Mouse (Mus musculus) MN1 (cell line): Measurements from ENCODE around the gene Spa17.

Experiments used
- DNase-seq: peaks from one replicate; pipeline ENCODE4 v3.0.0-alpha.2; 2016; ENCODE audit warnings: low spot score

The Spa17 gene

GRCm38 (mm10) chr9:37613182-37613910 is at the start of gene Spa17:
Spa17 (minus strand) TSS chr9:37613722.
- DNase-seq: peak; percentile 88

DNA sequence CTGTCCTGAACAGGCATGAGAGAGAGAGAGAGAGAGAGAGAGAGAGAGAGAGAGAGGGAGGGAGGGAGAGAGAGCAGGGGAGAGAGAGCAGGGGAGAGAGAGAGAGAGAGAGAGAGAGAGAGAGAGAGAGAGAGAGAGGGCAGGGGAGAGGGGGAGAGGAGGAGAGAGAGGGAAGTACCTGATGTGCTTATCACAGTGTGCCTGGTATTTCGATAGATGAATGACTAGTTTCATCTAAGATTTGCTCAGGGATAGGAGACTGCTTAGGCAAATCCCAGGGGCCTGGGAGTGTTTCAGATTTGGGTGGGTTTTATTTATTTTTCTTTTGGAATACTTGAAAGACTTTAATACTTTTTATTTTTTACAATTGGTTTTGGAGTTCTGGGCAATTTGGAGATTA is 49.7 kb upstream of the Spa17 start:
- no peak for DNase-seq

DNA sequence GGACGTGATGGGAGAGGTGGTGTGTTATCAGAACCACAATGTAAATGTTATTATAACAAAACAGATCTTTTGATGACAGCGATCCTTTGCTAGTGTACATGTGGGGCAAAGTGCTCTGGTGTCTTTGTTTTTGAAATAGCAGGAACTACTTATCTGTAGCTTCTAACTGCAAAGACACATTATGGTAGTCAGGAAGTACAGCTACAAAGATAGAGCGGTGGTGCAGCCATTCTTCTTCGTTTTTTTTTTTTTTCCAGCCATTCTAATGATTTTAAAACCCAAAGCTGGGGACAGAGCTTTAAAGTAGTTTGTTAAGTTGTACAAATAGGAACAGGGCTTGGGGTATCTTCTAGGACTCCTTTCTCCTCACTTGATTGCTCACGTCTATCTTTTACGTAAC is 45.9 kb upstream of the Spa17 start:
- DNase-seq: no peak

DNA sequence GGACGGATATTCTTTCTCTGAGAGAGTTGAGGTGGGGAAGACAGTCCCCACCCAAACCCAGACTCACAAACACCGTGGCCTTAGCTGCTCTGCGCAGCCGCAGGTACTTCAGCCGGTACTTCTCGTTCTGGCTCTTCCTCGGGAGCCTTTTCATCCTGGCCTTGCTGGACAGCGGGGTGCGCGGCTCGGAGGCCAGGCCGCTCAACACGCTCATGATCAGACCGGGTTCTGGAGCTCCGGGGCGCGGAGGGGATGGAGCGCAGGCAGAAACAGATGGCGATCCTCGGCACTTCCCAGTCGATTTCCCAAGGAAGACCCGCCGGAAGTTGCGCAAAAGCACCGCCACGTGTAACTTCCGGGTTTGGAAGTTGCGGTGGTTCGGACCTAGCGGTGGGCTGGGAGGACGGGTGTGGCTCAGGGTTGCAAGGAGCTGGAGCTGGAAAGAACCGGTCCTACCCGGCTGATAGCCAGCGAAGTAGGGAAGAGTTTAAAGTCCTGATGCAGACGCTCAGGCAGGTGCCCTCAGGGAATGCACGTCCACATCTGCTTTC is 43.5 kb upstream of the Spa17 start, which contains the start of gene Tbrg1:
Gene Tbrg1, minus strand, starts transcription at position 382 of the 551 bp plus-strand sequence.
- DNase-seq: peak; percentile 85

- no peak for DNase-seq
Observed at GRCm38 (mm10) chr9:37656439-37656881, 42.9 kb upstream of the Spa17 start.

- DNase-seq: no peak
Observed at GRCm38 (mm10) chr9:37655961-37656360, 42.4 kb upstream of the Spa17 start.

DNA sequence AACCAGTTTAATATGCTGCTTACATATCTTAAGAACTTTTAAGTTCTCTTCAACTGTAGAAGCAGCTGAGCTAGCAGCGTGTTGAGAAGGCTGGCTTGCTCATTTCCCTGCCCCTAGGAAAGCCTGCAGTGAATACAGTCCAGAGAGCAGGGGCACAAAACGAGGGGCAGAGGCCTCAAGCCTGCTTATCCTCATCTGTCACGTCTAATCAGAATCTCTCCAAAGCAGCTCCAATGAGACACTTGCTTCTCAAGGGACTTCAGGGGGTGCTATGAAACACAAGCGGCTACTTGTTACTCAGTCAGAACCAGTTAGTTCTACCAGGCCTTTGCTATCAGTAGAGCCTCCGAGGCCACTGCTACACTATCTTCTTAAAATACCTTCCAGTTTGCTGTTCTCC is 40.3 kb upstream of the Spa17 start:
- DNase-seq: no peak

- no peak for DNase-seq
Observed at GRCm38 (mm10) chr9:37650639-37651038, 37.1 kb upstream of the Spa17 start.

DNA sequence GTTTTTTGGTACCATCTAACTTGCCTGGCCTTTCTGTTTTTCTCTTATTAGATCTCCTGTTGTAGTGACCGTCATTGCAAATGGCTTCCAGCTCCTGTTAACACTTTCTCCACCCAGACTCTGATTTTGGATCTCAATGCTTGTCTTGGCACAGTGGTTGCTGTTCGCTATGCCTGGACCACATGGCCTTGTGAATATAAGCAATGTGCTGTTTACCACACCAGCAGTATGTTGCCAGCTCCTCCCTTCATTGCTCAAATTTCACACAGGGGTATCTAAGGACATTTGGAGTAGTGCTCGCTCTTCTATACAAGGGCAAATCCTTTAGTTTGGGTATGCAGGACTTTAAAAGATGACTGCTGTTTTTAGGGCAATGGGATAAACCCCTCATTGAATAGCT is 32.7 kb upstream of the Spa17 start:
- DNase-seq: no peak

DNA sequence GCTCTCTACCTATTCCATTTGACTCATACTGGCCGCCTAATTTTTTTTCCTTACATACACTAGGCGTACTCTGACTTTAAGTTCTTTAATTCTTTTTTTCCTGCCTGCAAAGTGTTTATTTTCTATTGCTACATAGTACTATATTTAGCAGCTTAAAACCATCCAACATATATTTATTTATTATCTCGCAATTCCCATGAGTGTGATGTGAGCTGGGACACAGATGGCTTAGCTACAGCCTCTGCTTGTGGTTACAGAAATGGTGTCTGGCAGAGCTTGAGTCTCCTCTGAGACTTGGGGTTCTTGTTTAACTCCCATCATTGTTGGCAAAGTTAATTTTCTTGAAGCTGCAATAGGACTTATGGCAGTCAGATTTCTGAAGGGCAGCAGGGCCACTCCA is 25.2 kb upstream of the Spa17 start:
- DNase-seq: no peak

GRCm38 (mm10) chr9:37636800-37637542 is 23.4 kb upstream of the Spa17 start:
- no peak for DNase-seq

DNA sequence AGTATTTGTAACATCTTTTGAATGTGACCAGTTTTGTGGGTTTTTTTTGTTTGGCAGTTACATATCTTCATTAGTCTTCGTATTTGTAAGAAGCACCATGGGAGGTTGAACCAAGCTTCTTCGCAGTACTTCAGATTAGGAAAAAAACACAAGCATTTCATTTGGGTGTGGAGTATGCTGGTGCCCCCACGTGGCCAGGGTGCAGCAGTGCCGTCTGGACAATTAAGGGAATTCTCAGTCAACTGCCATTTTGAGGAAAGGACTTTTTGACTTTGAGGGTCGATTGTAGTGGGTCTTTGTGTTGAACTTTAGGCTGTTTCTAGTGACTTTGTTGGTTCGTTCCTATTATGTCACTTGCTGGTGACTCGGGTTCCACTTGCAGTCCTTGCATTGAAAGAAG is 22.8 kb upstream of the Spa17 start:
- DNase-seq: peak; percentile 20

- DNase-seq: no peak
Observed at GRCm38 (mm10) chr9:37634269-37634668, 20.7 kb upstream of the Spa17 start.

DNA sequence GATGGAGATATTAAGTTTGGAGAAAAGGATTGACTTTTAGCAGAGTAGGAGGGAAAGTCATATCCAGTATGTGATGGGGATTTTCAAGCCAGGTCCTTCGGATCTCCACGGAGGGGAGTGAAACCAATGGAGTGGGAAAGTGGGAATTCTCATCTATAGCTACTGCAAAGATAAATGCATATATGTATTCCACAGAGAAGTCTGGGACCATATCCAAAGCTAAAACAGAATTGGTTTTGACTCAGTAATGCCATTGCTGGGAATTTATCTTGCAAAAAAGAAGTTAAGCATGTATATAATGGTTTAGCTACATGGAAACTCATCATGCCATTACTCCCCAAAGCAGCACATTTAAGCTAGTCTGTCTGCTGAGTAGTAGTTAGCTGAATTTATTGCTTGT is 18.8 kb upstream of the Spa17 start:
- DNase-seq: no peak

GRCm38 (mm10) chr9:37629941-37630340 is 16.4 kb upstream of the Spa17 start:
- no peak for DNase-seq

DNA sequence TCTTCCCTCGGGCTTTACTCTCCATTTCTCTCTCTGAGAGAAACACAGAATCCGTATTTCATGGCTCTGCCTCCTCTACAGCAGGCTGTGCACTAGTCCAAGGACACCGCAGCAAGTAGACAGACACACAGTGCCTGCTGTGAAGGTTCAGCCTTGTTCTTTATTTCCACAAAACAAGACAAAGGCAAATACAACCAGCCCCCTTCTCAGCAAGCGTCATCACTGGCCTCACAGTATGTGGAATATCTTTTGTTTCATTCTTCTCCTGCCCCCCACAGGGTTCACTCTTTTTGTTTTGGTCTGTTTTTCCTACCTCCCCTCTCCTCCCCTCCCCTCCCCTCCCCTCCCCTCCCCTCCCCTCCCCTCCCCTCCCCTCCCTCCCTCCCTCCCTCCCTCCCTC is 15.1 kb upstream of the Spa17 start:
- DNase-seq: no peak

DNA sequence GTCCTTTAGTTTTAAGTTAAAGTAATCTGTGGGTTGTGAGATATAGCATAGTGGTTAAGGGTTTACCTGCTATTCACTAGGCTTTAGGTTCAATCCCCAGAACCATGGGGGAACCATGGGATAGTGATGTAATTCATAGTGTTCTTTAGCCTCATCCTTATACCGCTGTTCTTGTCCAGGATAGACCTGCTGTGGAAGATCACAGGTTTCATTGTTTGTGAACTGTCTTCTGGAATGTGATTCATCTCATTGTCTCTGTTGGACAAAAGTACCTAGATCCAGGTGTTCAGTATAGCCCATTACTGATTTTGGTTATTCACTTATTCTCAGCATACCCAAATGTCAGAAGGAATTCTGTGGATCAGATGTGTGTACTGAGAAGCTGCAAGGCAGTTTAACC is 13.7 kb upstream of the Spa17 start:
- no peak for DNase-seq

DNA sequence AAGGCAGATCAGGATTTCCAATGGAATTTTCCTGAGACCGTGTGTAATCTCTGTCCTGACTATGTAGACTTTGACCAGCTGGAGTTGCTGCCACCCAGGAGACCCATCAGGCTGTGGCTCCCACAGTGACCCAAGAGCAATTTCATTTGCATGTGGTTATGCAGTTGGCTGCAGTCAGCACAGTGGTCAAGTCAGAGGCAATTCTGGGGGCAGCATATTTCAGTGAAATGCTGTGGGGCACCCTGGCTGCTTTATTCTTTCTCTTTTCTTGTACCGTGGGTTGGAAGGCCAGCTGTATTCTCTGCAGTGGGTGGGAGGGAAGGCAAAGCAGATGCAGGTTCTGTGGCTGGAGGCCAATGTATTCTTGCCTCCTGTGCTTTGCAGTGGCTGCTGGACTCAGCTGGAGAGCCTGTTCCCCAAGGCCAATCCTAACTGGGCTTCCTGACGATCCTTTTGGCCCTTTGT is 12.6 kb upstream of the Spa17 start:
- no peak for DNase-seq

DNA sequence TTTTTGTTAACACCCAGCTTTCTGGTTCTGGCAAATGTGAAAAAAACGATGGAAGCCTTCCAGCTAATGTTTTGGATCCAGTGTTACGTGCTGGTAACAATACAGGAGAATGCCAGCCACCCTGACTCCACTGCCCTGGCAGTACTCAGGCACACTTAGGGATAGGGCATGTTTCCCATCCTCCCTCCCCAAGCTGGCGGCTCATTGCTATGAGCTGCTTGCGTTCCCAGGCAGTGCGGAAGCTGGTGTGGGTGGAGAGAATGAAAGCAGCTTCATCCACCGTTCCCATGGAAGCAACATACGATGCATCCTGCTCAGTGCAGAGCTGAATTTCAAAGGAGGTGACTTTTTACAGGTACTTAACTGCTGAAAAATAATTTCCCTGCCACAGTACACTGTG is 12.1 kb upstream of the Spa17 start:
- DNase-seq: no peak

GRCm38 (mm10) chr9:37625129-37625528 is 11.6 kb upstream of the Spa17 start:
- no peak for DNase-seq

- no peak for DNase-seq
Observed at GRCm38 (mm10) chr9:37624502-37624901, 11.0 kb upstream of the Spa17 start.

DNA sequence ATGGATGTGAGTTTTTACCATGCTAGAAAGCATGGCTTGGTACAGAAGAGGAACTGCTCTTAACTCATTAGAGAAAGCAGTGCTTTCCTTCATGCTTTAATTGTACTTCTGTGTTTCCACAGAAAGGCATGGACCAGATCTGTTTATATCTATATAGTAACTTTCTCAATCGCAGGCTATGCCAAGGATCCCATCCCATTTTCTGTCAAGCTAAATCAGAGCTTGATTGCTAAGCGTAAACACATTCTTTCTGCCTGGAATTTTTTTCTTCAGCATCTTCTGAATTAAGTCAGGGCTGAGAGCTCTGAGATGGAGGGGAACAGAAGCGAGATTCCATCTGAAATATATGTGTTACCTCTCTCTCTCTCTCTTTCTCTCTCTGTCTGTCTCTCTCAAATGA is 10.5 kb upstream of the Spa17 start:
- no peak for DNase-seq

DNA sequence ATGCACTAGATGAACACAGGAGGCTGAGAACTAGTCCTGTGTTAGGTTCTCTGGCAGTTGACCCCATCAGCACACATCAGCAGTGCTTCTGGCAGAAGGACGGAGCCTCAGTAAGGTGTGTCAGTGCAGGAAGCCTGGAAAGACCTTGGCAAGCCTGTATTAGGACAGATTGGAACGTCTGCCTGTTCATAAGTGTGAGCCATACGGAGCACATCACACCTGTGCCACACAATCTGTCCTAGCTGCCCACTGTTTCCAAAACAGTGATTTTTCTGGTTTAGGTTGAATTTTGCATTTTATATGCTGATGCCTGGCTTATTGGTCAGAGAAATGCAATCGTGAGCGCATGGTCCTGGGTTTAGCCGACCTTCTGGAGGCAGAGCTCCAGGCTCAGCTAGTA is 7.8 kb upstream of the Spa17 start:
- no peak for DNase-seq
